19 mouse cellular contexts compared by ENCODE assay signal in genomic region chrX:152202422-152203103, GRCm38 (mm10). TPM values are rescaled to one million over a fixed set of nuclear protein-coding genes. Genes with fewer than 3 reads are reported as not detected.
DNase-seq lines count a peak whose midpoint lies in the region; ATAC-seq and TF ChIP-seq lines count a peak whose summit lies in the region.
"Had no signal": no experiment of that assay in that cellular context is flagged by ENCODE, and none has a peak within 500 bp of the region (broad histone marks: within the 10 kb centered on the region; RNA-seq: fewer than 3 reads in every experiment).

No protein-coding gene starts in this region.

- peaks cover 12% of the 10 kb centered on the region for H3K4me1 ChIP-seq in cerebellum, adult 2 months (ENCODE audit: control insufficient read depth, insufficient read depth, low read length)
- peaks cover 13% of the 10 kb centered on the region; the same call in 1 of the 2 replicates for H3K4me1 ChIP-seq in kidney, adult 2 months (ENCODE audit: control insufficient read depth, insufficient read depth, low read length)
- H3K4me1 ChIP-seq in midbrain, embryonic 13.5 days (replicated peaks), result peaks cover 31% of the 10 kb centered on the region
- H3K4me1 ChIP-seq in midbrain, embryonic 15.5 days, result peaks cover 22% of the 10 kb centered on the region
- H3K4me1 ChIP-seq: embryonic facial prominence, embryonic 12.5 days; limb, embryonic 12.5 days; lung, embryonic 15.5 days had no signal

- no peaks in the 10 kb centered on the region for H3K36me3 ChIP-seq in kidney, adult 2 months (ENCODE audit: control insufficient read depth, insufficient read depth, low read length)
- H3K36me3 ChIP-seq in midbrain, embryonic 13.5 days, result no peaks in the 10 kb centered on the region
- no peaks in the 10 kb centered on the region for H3K36me3 ChIP-seq in midbrain, embryonic 15.5 days (replicated peaks)
- H3K36me3 ChIP-seq: embryonic facial prominence, embryonic 12.5 days; limb, embryonic 12.5 days; lung, embryonic 15.5 days had no signal

- WGBS in cerebellum, adult 2 months, result 31% methylated on average over 8 of the region's 8 CpGs
- WGBS in kidney, adult 2 months, result 35% methylated on average over 7 of the region's 8 CpGs
- WGBS in midbrain, embryonic 13.5 days, result 33% methylated on average over 8 of the region's 8 CpGs
- 32% methylated on average over 8 of the region's 8 CpGs for WGBS in midbrain, embryonic 15.5 days

- H3K9ac ChIP-seq in midbrain, embryonic 13.5 days (replicated peaks), result no peak overlapping the region
- no peak overlapping the region for H3K9ac ChIP-seq in midbrain, embryonic 15.5 days
- H3K9ac ChIP-seq: embryonic facial prominence, embryonic 12.5 days; heart, embryonic 13.5 days; limb, embryonic 12.5 days; lung, embryonic 15.5 days had no signal

- no peak overlapping the region for H3K4me3 ChIP-seq in cerebellum, adult 2 months (replicated peaks; ENCODE audit: insufficient read depth, low read depth, low read length)
- no peak overlapping the region for H3K4me3 ChIP-seq in kidney, adult 2 months (ENCODE audit: insufficient read depth, low read depth, low read length)
- no peak overlapping the region for H3K4me3 ChIP-seq in midbrain, embryonic 13.5 days (replicated peaks)
- H3K4me3 ChIP-seq in midbrain, embryonic 15.5 days, result no peak overlapping the region
- H3K4me3 ChIP-seq: embryonic facial prominence, embryonic 12.5 days; heart, embryonic 13.5 days; layer of hippocampus, adult 2 months; left cerebral cortex, adult 2 months; limb, embryonic 12.5 days; lung, embryonic 15.5 days had no signal

- no peaks in the 10 kb centered on the region for H3K9me3 ChIP-seq in midbrain, embryonic 13.5 days
- no peaks in the 10 kb centered on the region for H3K9me3 ChIP-seq in midbrain, embryonic 15.5 days
- H3K9me3 ChIP-seq: embryonic facial prominence, embryonic 12.5 days; heart, embryonic 13.5 days; limb, embryonic 12.5 days; lung, embryonic 15.5 days had no signal

- H3K27me3 ChIP-seq in cerebellum, adult 2 months (ENCODE audit: control insufficient read depth, insufficient read depth, low read length), result no peaks in the 10 kb centered on the region
- H3K27me3 ChIP-seq in kidney, adult 2 months (replicated peaks; ENCODE audit: control insufficient read depth, insufficient read depth, low read length), result no peaks in the 10 kb centered on the region
- peaks cover 97% of the 10 kb centered on the region for H3K27me3 ChIP-seq in midbrain, embryonic 13.5 days
- H3K27me3 ChIP-seq in midbrain, embryonic 15.5 days (replicated peaks), result peaks cover 63% of the 10 kb centered on the region
- H3K27me3 ChIP-seq: CH12.LX had no signal

- peak; percentile 1; the same call in 1 of the 2 replicates for ATAC-seq in midbrain, embryonic 13.5 days
- ATAC-seq in midbrain, embryonic 15.5 days (replicated peaks), result no peak
- ATAC-seq in megakaryocyte-erythroid progenitor cell, adult 5-6 weeks (replicated peaks; ENCODE audit: low FRiP score, low TSS enrichment, poor library complexity, severe bottlenecking), result peak; percentile 55
- ATAC-seq: forebrain, embryonic 16.5 days had no signal

- no peak for TF ChIP-seq POLR2A in cerebellum, adult 2 months (IDR thresholded peaks at IDR 0.05; ENCODE audit: borderline replicate concordance, insufficient read depth, low read length)
- no peak for TF ChIP-seq POLR2A in kidney, adult 2 months (IDR thresholded peaks at IDR 0.05; ENCODE audit: low read depth, low read length)

- no peak for TF ChIP-seq CTCF in cerebellum, adult 2 months (IDR thresholded peaks at IDR 0.05; ENCODE audit: borderline replicate concordance, insufficient read depth, low read depth, low read length)
- TF ChIP-seq CTCF in kidney, adult 2 months (conservative IDR thresholded peaks at IDR 0.05; ENCODE audit: insufficient read depth, insufficient read length, low read depth, low read length), result no peak

- no peak for DNase-seq in cerebellum, adult 2 months
- DNase-seq in cerebellum, adult 11 months, result no peak
- DNase-seq in kidney, adult 2 months, result peak; percentile 19
- no peak for DNase-seq in kidney, postnatal 25 days
- DNase-seq in gastrocnemius, adult 8-10 months (ENCODE audit: low spot score in 2 of 2), result no peak
- DNase-seq: adrenal gland, postnatal 36 days; gastrocnemius, postnatal 36 days; right cerebral cortex, postnatal 14 days had no signal

- 0 out of 2 replicates have a peak overlapping the region, but pooled peaks have one; percentile 36 for H3K27ac ChIP-seq in cerebellum, adult 2 months (ENCODE audit: insufficient read depth, low read length)
- 0 out of 2 replicates have a peak overlapping the region, but pooled peaks have one; percentile 12 for H3K27ac ChIP-seq in kidney, adult 2 months (ENCODE audit: insufficient read depth, low read depth, low read length)
- peak overlapping the region; percentile 14; the same call in 1 of the 2 replicates for H3K27ac ChIP-seq in midbrain, embryonic 13.5 days
- H3K27ac ChIP-seq in midbrain, embryonic 15.5 days, result no peak overlapping the region
- H3K27ac ChIP-seq: embryonic facial prominence, embryonic 12.5 days; heart, embryonic 13.5 days; limb, embryonic 12.5 days; lung, embryonic 15.5 days had no signal

- H3K4me2 ChIP-seq in midbrain, embryonic 13.5 days (replicated peaks), result no peak overlapping the region
- H3K4me2 ChIP-seq in midbrain, embryonic 15.5 days, result no peak overlapping the region
- H3K4me2 ChIP-seq: embryonic facial prominence, embryonic 12.5 days; heart, embryonic 13.5 days; limb, embryonic 12.5 days; lung, embryonic 15.5 days had no signal

RNA-seq across cellular contexts. Expression of gene Kdm5c, which starts 30.3 kb away (rescaled TPM):
- 32.0 and 45.3 TPM in 2 replicates for polyA plus RNA-seq in cerebellum, adult 2 months (2012; rRNA removed)
- polyA plus RNA-seq in kidney, adult 2 months (2012; rRNA removed), result 41.7 and 42.6 TPM in 2 replicates
- polyA plus RNA-seq in midbrain, embryonic 13.5 days (2015; fragmentation: Nextera tagmentation; extraction: Ambion mirVana), result 39.6 and 45.6 TPM in 2 replicates
- polyA plus RNA-seq in midbrain, embryonic 15.5 days (2015; fragmentation: Nextera tagmentation; extraction: Ambion mirVana), result 38.6 and 38.9 TPM in 2 replicates
- total RNA-seq in megakaryocyte-erythroid progenitor cell, adult 5-6 weeks (2014; fragmentation: Nextera tagmentation), result 38.5 and 58.0 TPM in 2 replicates
- total RNA-seq in megakaryocyte-erythroid progenitor cell, adult 5-6 weeks (2017), result 45.7 and 48.0 TPM in 2 replicates
- total RNA-seq in gastrocnemius, adult 8-10 months (2022), result 10 to 100 TPM; 17.0 to 30.6 (median 23.6) TPM

RNA-seq across cellular contexts. Expression of gene Iqsec2, which starts 58.5 kb away (rescaled TPM):
- 79.8 and 84.7 TPM in 2 replicates for polyA plus RNA-seq in cerebellum, adult 2 months (2012; rRNA removed)
- 80.1 and 89.8 TPM in 2 replicates for polyA plus RNA-seq in kidney, adult 2 months (2012; rRNA removed)
- polyA plus RNA-seq in midbrain, embryonic 13.5 days (2015; fragmentation: Nextera tagmentation; extraction: Ambion mirVana), result 3.2 TPM in 2 replicates
- 4.8 and 6.3 TPM in 2 replicates for polyA plus RNA-seq in midbrain, embryonic 15.5 days (2015; fragmentation: Nextera tagmentation; extraction: Ambion mirVana)
- 0.62 and 1.6 TPM in 2 replicates for total RNA-seq in megakaryocyte-erythroid progenitor cell, adult 5-6 weeks (2014; fragmentation: Nextera tagmentation)
- total RNA-seq in megakaryocyte-erythroid progenitor cell, adult 5-6 weeks (2017), result 1.6 and 2.2 TPM in 2 replicates
- 10 to 100 TPM; 13.0 to 24.4 (median 16.3) TPM for total RNA-seq in gastrocnemius, adult 8-10 months (2022)

Comparison
In these comparisons a context has a peak if more than half of its experiments do, and no peak if none do; other contexts are left out.
1. RNA of gene Iqsec2, which starts 58.5 kb away (polyA plus RNA-seq): 80.1 to 89.8 TPM in kidney, adult 2 months and 79.8 to 84.7 TPM in cerebellum, adult 2 months; 4.8 to 6.3 TPM in midbrain, embryonic 15.5 days and 3.2 TPM in midbrain, embryonic 13.5 days; every median in the first group is over 10 times any median in the second.